Mouse (Mus musculus): Measurements from ENCODE around the gene Gstm6. TPM values are rescaled to one million over a fixed set of nuclear protein-coding genes. Genes with fewer than 3 reads are reported as not detected.

The Gstm6 gene
- polyA plus RNA-seq, 1 experiment from 2014 or later: 8.1 TPM

DNA sequence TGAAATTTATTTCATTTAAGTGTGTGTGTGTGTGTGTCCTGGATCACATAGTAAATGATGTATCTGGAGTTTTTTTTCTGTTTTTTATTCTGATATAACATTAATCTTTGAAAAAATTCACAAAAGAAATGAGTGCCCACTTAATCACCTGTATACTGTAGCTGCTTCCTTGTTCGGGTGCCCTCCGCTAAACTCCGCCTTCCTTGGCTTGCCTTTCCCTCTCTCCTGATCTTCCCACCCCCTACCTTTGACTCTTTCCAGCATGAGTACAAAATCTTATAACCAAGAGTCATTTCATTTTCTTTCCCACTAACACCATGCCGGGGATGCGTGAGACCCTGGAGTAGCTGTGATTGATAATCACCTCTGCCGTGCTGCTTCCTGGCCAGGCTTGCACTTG is 11.4 kb downstream of the Gstm6 start:
- no peak overlapping the region for H3K9ac ChIP-seq
- DNase-seq (ENCODE audit: low spot score): no peak

DNA sequence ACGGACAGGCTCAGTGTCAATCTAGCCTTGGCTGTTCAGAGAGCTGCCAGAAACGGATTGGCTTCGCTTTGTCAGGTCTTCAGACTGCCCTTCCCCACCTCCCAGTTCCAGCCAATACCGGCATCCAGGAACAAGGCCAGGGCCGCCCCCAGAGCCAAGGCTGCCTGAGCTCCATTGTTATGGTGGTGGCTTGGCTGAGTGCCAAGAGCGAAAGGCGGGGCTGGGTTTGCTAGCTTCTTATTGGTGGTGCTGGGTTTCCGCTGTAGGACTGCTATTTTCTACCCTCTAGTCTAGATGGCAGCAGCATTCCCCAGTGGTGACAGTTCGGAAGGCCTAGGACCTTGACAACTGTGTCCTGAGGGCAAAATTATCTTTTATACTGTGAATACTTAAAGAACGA is 11.9 kb downstream of the Gstm6 start, which contains the start of gene Gstm7:
Gstm7 (minus strand) TSS at position 148 of the 400 bp plus-strand sequence.
- DNase-seq (ENCODE audit: low spot score) (peak; percentile 96), ATAC-seq (ENCODE audit: low FRiP score) (peak; percentile 96)
- Histone ChIP-seq H3K4me2 (replicated peaks) (peak within 1 kb of the TSS; percentile 44), H3K27me3 (ENCODE audit: control insufficient read depth, insufficient read depth, low read length) (no peaks in the 10 kb centered on the region), H3K9ac (0 out of 2 replicates have a peak within 1 kb of the TSS, but pooled peaks have one; percentile 1), H3K9me3 (ENCODE audit: control insufficient read depth, low read length) (no peaks in the 10 kb centered on the region), H3K27ac (peak within 1 kb of the TSS; percentile 74), H3K4me3 (replicated peaks; ENCODE audit: low read length) (peak within 1 kb of the TSS; percentile 20), H3K36me3 (replicated peaks; ENCODE audit: control insufficient read depth, insufficient read depth) (no peaks in the 10 kb centered on the region), H3K4me1 (replicated peaks; ENCODE audit: control insufficient read depth, insufficient read depth, low read length) (peaks cover 13% of the 10 kb centered on the region; the same call in 1 of the 2 replicates)
- 6% methylated on average over 10 of the region's 10 CpGs for WGBS

More for the DNA sequence above, 11.4 kb downstream of the Gstm6 start:
- H3K27ac ChIP-seq: no peak overlapping the region
- no peaks in the 10 kb centered on the region for H3K27me3 ChIP-seq (ENCODE audit: control insufficient read depth, insufficient read depth, low read length)
- no peaks in the 10 kb centered on the region for H3K9me3 ChIP-seq (ENCODE audit: control insufficient read depth, low read length)
- H3K4me3 ChIP-seq (replicated peaks; ENCODE audit: low read length): no peak overlapping the region
- 61% methylated on average over 6 of the region's 6 CpGs for WGBS
- H3K4me1 ChIP-seq (replicated peaks; ENCODE audit: control insufficient read depth, insufficient read depth, low read length): peaks cover 13% of the 10 kb centered on the region; the same call in 1 of the 2 replicates
- H3K36me3 ChIP-seq (replicated peaks; ENCODE audit: control insufficient read depth, insufficient read depth): no peaks in the 10 kb centered on the region
- H3K4me2 ChIP-seq (replicated peaks): no peak overlapping the region
- ATAC-seq (ENCODE audit: low FRiP score): no peak

DNA sequence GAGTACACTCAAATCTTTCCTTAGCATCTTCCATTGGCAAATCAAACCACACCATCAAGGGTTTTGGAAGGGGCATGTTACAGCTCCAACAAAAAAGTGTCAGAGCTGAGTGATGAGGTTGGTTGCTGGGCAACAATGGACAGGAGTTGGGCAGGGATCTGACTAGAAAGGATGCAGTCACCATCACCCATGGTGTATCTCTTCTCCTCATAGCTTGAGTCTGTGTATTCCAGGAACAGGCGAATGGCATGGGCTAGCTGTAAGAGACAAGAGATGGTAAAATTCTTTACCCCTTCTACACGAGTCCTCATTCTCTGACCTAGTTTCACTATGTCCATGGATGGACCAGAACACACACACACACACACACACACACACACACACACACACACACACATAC is 12.4 kb downstream of the Gstm6 start:
- 0 out of 2 replicates have a peak overlapping the region, but pooled peaks have one; percentile 1 for H3K9ac ChIP-seq

DNA sequence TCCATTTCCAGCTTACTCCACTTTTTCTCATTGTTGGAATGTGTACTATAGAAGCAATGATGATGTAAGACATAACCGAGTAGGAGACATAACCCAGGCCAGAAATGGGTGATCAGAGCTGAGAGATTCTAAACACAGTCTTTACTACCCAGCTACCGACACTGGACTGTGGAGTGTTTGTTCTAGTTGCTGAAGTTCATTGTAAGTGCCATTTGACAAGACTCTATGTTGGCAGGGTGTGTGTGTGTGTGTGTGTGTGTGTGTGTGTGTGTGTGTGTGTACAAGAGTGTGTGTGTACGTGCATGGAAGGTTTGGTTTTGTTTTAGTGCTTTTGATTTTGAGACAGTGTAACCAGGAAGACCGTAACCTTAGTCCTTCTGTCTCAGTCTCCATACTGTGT is 13.8 kb downstream of the Gstm6 start:
- H3K4me3 ChIP-seq (replicated peaks; ENCODE audit: low read length): no peak overlapping the region
- peaks cover 13% of the 10 kb centered on the region; the same call in 1 of the 2 replicates for H3K4me1 ChIP-seq (replicated peaks; ENCODE audit: control insufficient read depth, insufficient read depth, low read length)
- DNase-seq (ENCODE audit: low spot score) (no peak), ATAC-seq (ENCODE audit: low FRiP score) (no peak)
- no peaks in the 10 kb centered on the region for H3K27me3 ChIP-seq (ENCODE audit: control insufficient read depth, insufficient read depth, low read length)
- no peak overlapping the region for H3K4me2 ChIP-seq (replicated peaks)
- H3K9ac ChIP-seq: no peak overlapping the region
- no peak overlapping the region for H3K27ac ChIP-seq
- 89% methylated on average over 4 of the region's 4 CpGs for WGBS
- H3K36me3 ChIP-seq (replicated peaks; ENCODE audit: control insufficient read depth, insufficient read depth): no peaks in the 10 kb centered on the region
- no peaks in the 10 kb centered on the region for H3K9me3 ChIP-seq (ENCODE audit: control insufficient read depth, low read length)

More for the DNA sequence above, 12.4 kb downstream of the Gstm6 start:
- peak overlapping the region; percentile 44 for H3K4me2 ChIP-seq (replicated peaks)
- no peaks in the 10 kb centered on the region for H3K36me3 ChIP-seq (replicated peaks; ENCODE audit: control insufficient read depth, insufficient read depth)
- WGBS: 66% methylated on average over 2 of the region's 2 CpGs
- peaks cover 13% of the 10 kb centered on the region; the same call in 1 of the 2 replicates for H3K4me1 ChIP-seq (replicated peaks; ENCODE audit: control insufficient read depth, insufficient read depth, low read length)
- no peaks in the 10 kb centered on the region for H3K27me3 ChIP-seq (ENCODE audit: control insufficient read depth, insufficient read depth, low read length)
- H3K27ac ChIP-seq: peak overlapping the region; percentile 74
- peak overlapping the region; percentile 20 for H3K4me3 ChIP-seq (replicated peaks; ENCODE audit: low read length)
- ATAC-seq (ENCODE audit: low FRiP score) (no peak), DNase-seq (ENCODE audit: low spot score) (no peak)
- H3K9me3 ChIP-seq (ENCODE audit: control insufficient read depth, low read length): no peaks in the 10 kb centered on the region

DNA sequence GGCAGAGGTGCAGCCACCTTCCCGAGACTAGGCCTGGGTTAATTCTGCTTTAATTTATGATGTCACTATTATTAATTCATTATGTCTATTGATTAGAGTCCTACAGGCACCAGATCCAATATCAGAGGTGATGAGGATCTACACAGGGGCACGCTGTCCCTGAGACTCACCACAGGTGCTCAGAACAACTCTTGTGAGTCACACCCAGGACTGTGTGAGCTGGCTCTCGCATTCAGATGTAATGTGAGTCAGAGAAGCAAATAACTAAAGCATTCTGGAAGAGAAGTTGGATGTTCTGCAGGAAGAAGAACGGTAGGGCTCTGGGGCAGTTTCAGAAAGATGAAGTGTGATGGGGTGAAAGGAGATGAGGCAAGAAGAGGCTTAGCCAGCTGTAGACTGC is 14.3 kb downstream of the Gstm6 start:
- Histone ChIP-seq H3K9ac (no peak overlapping the region), H3K27me3 (ENCODE audit: control insufficient read depth, insufficient read depth, low read length) (no peaks in the 10 kb centered on the region), H3K9me3 (ENCODE audit: control insufficient read depth, low read length) (no peaks in the 10 kb centered on the region), H3K36me3 (replicated peaks; ENCODE audit: control insufficient read depth, insufficient read depth) (no peaks in the 10 kb centered on the region), H3K4me1 (replicated peaks; ENCODE audit: control insufficient read depth, insufficient read depth, low read length) (peaks cover 13% of the 10 kb centered on the region; the same call in 1 of the 2 replicates), H3K4me3 (replicated peaks; ENCODE audit: low read length) (no peak overlapping the region), H3K4me2 (replicated peaks) (no peak overlapping the region), H3K27ac (no peak overlapping the region)
- WGBS: 89% methylated on average over 4 of the region's 4 CpGs
- DNase-seq (ENCODE audit: low spot score): no peak
- no peak for ATAC-seq (ENCODE audit: low FRiP score)

DNA sequence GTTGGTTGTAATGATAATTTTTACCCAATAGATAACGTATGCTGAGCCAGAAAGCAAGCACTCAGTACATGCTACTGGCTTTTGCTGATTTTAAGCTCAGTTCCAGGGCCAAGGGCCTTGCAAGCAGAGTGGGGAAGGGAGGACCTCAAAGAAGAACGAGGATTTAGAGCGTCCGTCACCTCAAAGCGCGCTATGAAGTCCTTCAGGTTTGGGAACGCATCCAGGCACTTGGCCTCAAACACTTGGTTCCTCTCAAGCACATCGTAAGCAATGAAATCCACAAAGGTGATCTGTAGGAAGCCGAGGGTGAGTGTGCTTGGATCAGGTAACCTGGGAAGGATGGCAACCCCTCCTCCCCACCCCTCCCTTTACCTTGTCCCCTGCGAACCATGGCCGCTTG is 14.9 kb downstream of the Gstm6 start:
- no peak overlapping the region for H3K27ac ChIP-seq
- H3K4me3 ChIP-seq (replicated peaks; ENCODE audit: low read length): no peak overlapping the region
- no peaks in the 10 kb centered on the region for H3K9me3 ChIP-seq (ENCODE audit: control insufficient read depth, low read length)
- DNase-seq (ENCODE audit: low spot score): no peak
- WGBS: 88% methylated on average over 11 of the region's 11 CpGs
- ATAC-seq (ENCODE audit: low FRiP score): no peak
- no peak overlapping the region for H3K9ac ChIP-seq
- H3K36me3 ChIP-seq (replicated peaks; ENCODE audit: control insufficient read depth, insufficient read depth): no peaks in the 10 kb centered on the region
- H3K4me1 ChIP-seq (replicated peaks; ENCODE audit: control insufficient read depth, insufficient read depth, low read length): peaks cover 13% of the 10 kb centered on the region; the same call in 1 of the 2 replicates
- H3K27me3 ChIP-seq (ENCODE audit: control insufficient read depth, insufficient read depth, low read length): no peaks in the 10 kb centered on the region
- no peak overlapping the region for H3K4me2 ChIP-seq (replicated peaks)

DNA sequence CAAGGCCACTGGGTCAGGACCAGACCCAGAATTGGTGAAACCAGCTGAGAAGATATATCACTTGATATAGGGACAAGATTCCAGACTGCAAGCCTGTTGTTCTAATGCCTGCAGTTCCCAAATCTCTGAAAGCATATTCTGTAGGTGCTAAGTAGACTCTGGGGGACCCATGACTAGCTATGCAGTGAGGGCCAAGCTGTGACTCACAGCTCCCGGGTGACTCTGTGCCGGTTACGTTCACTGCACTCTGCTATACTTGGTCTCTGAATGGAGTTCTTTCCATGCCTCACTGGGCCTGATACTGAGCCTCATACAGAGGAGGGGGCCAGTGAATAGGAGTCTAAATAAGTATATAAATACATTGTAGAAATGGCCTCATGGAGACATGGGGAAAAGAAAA is 15.7 kb downstream of the Gstm6 start:
- no peak for DNase-seq (ENCODE audit: low spot score)
- Histone ChIP-seq H3K4me2 (replicated peaks) (no peak overlapping the region), H3K36me3 (replicated peaks; ENCODE audit: control insufficient read depth, insufficient read depth) (no peaks in the 10 kb centered on the region), H3K4me1 (replicated peaks; ENCODE audit: control insufficient read depth, insufficient read depth, low read length) (peaks cover 13% of the 10 kb centered on the region; the same call in 1 of the 2 replicates), H3K9ac (no peak overlapping the region), H3K27ac (no peak overlapping the region), H3K27me3 (ENCODE audit: control insufficient read depth, insufficient read depth, low read length) (no peaks in the 10 kb centered on the region), H3K9me3 (ENCODE audit: control insufficient read depth, low read length) (no peaks in the 10 kb centered on the region), H3K4me3 (replicated peaks; ENCODE audit: low read length) (no peak overlapping the region)
- ATAC-seq (ENCODE audit: low FRiP score): no peak
- WGBS: 58% methylated on average over 3 of the region's 3 CpGs

DNA sequence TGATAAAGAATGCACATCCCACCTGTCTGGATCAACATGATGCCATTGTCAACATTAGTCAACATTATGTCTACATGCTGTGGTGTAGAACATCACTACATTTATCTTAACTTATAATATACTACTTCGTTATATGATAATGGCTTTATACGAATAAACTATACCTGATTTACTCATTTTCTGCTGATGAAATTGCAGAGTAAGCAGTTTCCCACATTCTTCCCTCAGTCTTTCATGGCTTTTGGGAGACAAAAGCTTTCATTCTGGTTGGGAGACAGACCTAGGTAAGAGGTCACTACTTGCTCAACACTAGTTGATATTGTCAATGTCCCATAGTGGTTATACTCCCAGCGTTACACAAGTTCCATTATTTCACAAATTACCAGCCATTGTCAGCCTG is 18.2 kb downstream of the Gstm6 start:
- Histone ChIP-seq H3K36me3 (replicated peaks; ENCODE audit: control insufficient read depth, insufficient read depth) (no peaks in the 10 kb centered on the region), H3K4me2 (replicated peaks) (no peak overlapping the region), H3K27me3 (ENCODE audit: control insufficient read depth, insufficient read depth, low read length) (no peaks in the 10 kb centered on the region), H3K4me1 (replicated peaks; ENCODE audit: control insufficient read depth, insufficient read depth, low read length) (0 out of 2 replicates have a peak, but pooled peaks cover 5% of the 10 kb centered on the region), H3K9ac (no peak overlapping the region), H3K9me3 (ENCODE audit: control insufficient read depth, low read length) (no peaks in the 10 kb centered on the region), H3K27ac (no peak overlapping the region), H3K4me3 (replicated peaks; ENCODE audit: low read length) (no peak overlapping the region)
- ATAC-seq (ENCODE audit: low FRiP score): no peak
- WGBS: 93% methylated on average over 3 of the region's 3 CpGs
- no peak for DNase-seq (ENCODE audit: low spot score)

DNA sequence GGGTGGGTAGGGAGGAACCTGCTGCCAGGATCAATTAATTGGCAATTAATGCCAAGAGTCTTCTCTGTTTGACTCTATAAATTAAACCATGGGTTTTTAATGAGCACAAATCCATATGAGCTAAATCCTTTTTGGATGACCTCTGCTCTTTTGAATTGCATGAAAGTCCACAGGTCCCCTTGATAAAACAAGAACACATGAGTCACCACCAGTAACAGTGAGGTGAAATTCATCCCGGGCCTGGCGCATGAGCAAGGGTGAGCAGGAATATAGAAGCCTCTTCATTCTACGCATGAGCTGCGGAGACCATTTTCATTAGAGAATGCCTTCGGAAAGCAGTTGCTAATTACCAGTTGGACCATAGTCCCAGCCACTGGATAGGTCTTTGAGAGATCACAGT is 23.2 kb downstream of the Gstm6 start:
- Histone ChIP-seq H3K4me1 (replicated peaks; ENCODE audit: control insufficient read depth, insufficient read depth, low read length) (no peaks in the 10 kb centered on the region), H3K9ac (no peak overlapping the region), H3K27ac (no peak overlapping the region), H3K4me2 (replicated peaks) (no peak overlapping the region), H3K4me3 (replicated peaks; ENCODE audit: low read length) (no peak overlapping the region), H3K27me3 (ENCODE audit: control insufficient read depth, insufficient read depth, low read length) (no peaks in the 10 kb centered on the region), H3K36me3 (replicated peaks; ENCODE audit: control insufficient read depth, insufficient read depth) (no peaks in the 10 kb centered on the region), H3K9me3 (ENCODE audit: control insufficient read depth, low read length) (no peaks in the 10 kb centered on the region)
- no peak for DNase-seq (ENCODE audit: low spot score)
- ATAC-seq (ENCODE audit: low FRiP score): no peak
- 93% methylated on average over 5 of the region's 5 CpGs for WGBS
